Mouse (Mus musculus) heart, postnatal 0 days (tissue): ENCODE measurements at regions not wholly inside any gene's neighbourhood (a gene's known extent, or its start where the extent isn't known, plus 50 kb on each side); places are given as distances from the start of the nearest gene placed in this dataset.

Source experiments
- CTCF ChIP-seq: IDR thresholded peaks from 2 replicates; pipeline ENCODE4 v1.5.1; 2016; ENCODE audit warnings: antibody characterized with exemption, control low read depth, low read depth
- EP300 ChIP-seq: IDR thresholded peaks from 2 replicates; pipeline ENCODE4 v1.6.1; 2016; ENCODE audit warnings: antibody characterized with exemption, low read depth

DNA sequence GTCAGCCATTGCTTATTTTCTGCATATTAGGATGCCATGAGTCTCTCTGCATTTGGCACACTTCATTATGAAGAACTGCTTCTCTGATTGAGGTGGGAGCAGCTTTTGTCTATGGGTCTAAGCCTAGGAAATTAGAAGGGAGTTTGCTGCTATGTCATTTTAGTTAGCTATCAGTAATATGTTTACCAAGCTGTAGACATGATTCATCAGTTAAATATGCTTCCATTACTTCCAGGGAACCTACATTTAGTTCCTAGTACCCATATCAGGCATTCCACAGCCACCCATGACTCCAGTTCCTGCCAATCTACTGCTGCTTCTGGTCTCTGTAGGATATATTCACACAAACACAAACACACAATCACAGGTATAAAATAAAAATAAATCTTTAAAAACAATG is 287.4 kb downstream of the Mat2b start:
- no peak for TF ChIP-seq EP300
- no peak for TF ChIP-seq CTCF
